Mouse (Mus musculus) ES-Bruce4 (cell line): ENCODE results near the gene Pgpep1l.

Source experiments
- EP300 ChIP-seq: IDR thresholded peaks from 2 replicates; pipeline ENCODE4 v1.6.1; 2011; ENCODE audit warnings: low read depth, low read length; ENCODE audit not compliant: insufficient read depth
- POLR2A ChIP-seq: IDR thresholded peaks from one replicate; pipeline ENCODE4 v1.8.1; 2011; ENCODE audit warnings: low read length; ENCODE audit not compliant: insufficient read depth

DNA sequence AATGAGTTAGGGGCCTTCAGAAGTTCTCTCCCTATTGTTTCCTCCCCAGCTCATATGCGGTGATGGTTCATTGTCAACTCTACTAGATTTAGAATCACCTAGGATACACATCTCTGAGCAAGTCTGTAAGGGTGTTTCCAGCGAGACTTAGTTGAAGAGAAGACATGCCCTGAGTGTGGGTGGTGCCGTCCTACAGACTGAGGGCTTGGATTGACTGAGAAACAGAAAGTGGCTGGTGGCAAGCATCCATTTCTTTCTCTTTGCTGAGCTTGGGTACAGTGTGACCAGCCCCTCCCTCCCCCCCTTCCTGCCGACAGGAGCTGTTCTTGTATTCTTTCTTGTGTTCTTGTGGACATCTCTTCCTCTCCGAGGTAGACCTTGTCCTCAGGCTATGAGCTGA is 17.3 kb upstream of the Pgpep1l start:
- TF ChIP-seq POLR2A (no peak), EP300 (no peak)
